Mouse (Mus musculus) heart, adult 2 months (tissue): ENCODE results near the gene Lypla2.

ENCODE experiments used
- CTCF ChIP-seq: fragments of 200-600 bp; IDR thresholded peaks from 2 replicates; pipeline ENCODE4 v1.8.1; 2022; ENCODE audit warnings: antibody characterized with exemption, mild to moderate bottlenecking, moderate library complexity
- EP300 ChIP-seq: fragments of 200-500 bp; IDR thresholded peaks from 2 replicates; pipeline ENCODE4 v1.6.1; 2011; ENCODE audit warnings: low read depth, low read length, control low read depth; ENCODE audit not compliant: insufficient read depth

DNA sequence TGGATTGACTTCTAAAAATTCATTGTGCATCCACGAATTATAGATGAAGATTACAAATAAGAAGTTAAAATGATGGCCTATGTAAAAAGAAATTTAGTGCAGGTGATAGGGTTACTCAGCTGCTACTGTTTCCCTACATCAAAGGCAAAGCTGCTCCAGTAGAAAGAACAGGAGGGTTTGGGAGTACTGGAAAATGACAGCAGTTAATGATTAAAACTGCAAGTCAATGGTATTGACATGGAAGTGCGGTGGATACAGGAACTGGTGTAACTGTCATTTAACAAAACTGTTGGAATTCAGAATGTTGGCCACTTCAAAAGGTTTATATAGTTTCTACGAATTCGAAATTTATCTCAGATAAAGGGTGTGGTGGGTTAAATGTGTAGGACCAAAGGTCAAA lies 22.7 kb upstream of the Lypla2 start:
- no peak for TF ChIP-seq CTCF
- no peak for TF ChIP-seq EP300
